Mouse (Mus musculus) kidney, adult 2 months (tissue): ENCODE data around the gene Fermt2.

Experiments
- CTCF ChIP-seq: fragments of 200-500 bp; conservative IDR thresholded peaks from 2 replicates; pipeline ENCODE4 v1.5.1; 2011; ENCODE audit warnings: low read depth, mild to moderate bottlenecking, control low read depth, low read length, moderate library complexity, mixed read lengths; ENCODE audit not compliant: insufficient read depth, insufficient read length
- POLR2A ChIP-seq: fragments of 200-500 bp; IDR thresholded peaks from one replicate; pipeline ENCODE4 v1.6.1; 2011; ENCODE audit warnings: low read depth, low read length, control low read depth

DNA sequence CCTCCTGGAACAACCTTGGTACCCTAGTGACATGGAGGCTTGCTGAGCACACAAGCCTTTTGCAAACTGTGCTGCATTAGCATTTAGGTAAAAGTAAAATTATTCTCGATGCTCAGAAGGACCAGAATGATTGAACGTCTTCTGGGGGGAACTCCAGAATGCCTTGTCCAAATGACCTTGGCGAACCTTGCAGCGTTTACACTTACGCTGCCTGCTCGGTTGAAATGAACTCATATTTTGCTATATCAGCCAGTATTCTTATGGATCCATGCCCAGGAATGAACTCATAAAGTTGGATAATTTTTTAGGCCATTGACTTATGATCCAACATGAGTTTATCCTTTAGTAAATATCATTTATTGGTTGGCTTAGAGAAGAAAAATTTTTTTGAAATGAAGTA is 24.4 kb upstream of the Fermt2 start:
- TF ChIP-seq CTCF, result no peak
- TF ChIP-seq POLR2A, result no peak
